Mouse (Mus musculus) cerebellum, postnatal 10 days (tissue): ENCODE measurements at regions not wholly inside any gene's neighbourhood (a gene's known extent, or its start where the extent isn't known, plus 50 kb on each side); places are given as distances from the start of the nearest gene placed in this dataset.

ENCODE experiments used
- DNase-seq, 2 experiments: peaks; one replicate each; pipeline ENCODE4 v3.0.0; 2021; ENCODE audit warnings: mixed read lengths in 2 of 2

- no peak for DNase-seq
These were observed 1307.1 kb upstream of the Gm7489 start for GRCm38 (mm10) chr15:52577614-52578013.

DNA sequence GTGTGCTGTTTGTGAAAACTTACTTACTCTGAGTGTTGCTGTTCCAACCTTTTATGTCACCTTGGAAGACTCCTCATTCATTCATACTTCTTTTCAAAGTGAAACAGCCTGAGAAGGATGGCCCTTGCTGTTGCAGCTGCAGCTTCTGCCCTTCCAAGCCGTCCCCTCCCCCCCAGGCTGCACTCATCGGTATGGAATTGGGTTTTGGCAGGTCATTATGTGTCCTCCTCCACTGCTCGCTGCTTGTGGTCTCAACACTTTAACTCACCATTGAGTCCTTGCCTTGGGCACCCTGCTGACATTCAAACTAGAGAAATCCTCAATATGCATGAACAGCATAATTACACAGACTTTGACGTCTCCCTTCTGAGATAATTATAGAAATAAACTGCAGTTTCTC lies 1295.3 kb upstream of the Gm7489 start:
- DNase-seq: peak; percentile 3 to 16

GRCm38 (mm10) chr15:52599511-52599910 lies 1285.2 kb upstream of the Gm7489 start:
- DNase-seq: no peak

- no peak for DNase-seq
These were observed 1284.7 kb upstream of the Gm7489 start for GRCm38 (mm10) chr15:52599957-52600356.

DNA sequence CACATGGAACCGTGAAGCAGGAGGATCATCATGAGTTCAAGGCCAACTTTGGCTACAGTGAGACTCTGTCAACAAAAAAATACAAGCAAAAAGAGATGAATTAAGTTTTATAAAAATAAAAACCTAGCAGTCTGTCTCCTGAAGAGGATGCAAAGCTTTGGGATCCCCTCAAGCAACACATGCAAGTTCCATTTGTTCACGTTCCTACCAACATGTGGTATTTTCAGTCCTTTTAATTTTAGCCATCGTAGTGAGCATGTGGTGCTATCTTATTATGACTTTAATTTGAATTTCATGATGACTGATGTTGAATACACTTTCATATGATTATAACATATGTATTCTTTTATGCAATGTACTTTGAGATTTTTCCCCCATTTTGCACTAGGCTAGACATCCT lies 1244.9 kb upstream of the Gm7489 start:
- no peak for DNase-seq

- DNase-seq: no peak
These were observed 1238.7 kb upstream of the Gm7489 start for GRCm38 (mm10) chr15:52645961-52646360.

DNA sequence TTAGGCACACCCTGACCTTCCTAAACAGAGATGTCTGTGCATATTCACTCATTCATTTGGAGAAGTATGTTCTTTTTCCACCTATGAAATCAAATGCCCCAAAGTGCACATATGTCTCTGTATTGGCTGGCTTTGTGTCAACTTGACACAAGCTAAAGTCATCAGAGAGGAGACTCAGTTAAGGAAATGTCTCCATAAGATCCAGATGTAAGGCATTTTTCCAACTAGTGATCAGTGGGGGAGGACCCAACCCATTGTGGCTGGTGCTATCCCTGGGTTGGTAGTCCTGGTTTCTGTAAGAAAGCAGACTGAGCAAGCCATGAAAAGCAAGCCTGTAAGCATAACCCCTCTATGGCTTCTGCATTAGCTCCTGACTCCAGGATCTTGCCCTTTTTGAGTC lies 1226.8 kb upstream of the Gm7489 start:
- no peak for DNase-seq
